Mouse (Mus musculus): ENCODE data around the gene Gm49318.
A peak's percentile ranks its signal among the peaks of the same experiment; 100 is the strongest.

The Gm49318 gene

DNA sequence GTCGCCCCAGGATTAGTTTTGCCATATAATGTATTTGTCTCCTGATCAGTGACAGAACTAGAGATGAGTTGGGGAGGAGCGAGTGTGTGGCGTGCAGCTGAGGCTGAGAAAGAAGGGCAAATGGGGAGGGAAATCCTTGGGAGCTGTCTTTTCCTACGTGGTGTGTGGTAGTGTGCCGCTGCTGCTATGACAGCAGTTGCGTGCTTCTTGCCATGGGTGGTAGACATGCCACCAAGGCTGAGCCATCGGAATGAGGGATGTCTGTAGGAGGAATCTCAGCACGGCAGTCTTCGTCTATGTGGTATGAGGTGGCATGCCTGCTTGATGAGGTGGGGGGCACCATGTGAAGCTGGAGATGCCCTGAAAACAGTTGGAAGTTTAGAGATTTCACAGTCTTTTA is 40.7 kb downstream of the Gm49318 start:
- DNase-seq (ENCODE audit: low spot score in 2 of 2): no peak

DNA sequence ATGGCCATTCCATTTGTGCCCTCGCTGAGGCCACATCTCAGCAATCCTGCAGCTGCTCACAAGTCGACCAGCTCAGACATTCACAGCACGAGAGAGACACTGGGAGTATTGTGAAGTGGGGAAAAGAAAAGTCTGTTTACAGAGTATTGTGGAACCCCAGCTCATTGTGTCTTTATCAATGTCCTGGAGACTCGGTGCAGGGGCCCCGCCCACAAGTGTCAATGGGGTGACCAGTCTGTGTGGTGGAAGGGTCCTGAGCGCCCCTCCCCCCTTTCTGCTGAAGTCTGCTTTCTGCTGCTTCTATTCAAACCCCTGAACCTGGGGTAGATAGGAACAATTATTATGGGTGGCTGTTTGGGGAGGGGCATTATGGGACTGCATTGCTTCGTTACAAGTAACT is 42.6 kb downstream of the Gm49318 start:
- DNase-seq (ENCODE audit: low spot score in 2 of 2): no peak

DNA sequence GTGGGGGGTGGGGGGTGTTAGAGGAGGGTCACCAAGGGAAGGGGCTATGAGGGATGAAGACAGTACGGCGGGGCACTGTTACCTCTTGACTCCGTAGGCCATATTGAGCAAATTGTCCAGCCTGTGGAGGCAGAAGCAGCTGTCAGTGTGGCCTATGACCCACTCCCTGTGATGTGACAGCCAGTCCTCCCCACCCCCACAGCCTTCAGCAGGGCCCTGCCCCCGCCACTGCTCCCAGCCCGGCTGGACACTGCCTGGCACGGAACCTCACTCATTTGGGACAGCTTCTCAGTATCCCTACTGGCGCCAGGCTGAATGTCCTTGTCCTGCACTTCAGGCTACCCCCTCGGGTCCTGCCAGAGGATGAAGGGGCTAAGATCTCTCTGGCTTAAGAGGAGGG is 46.5 kb downstream of the Gm49318 start:
- no peak for DNase-seq (ENCODE audit: low spot score in 2 of 2)

DNA sequence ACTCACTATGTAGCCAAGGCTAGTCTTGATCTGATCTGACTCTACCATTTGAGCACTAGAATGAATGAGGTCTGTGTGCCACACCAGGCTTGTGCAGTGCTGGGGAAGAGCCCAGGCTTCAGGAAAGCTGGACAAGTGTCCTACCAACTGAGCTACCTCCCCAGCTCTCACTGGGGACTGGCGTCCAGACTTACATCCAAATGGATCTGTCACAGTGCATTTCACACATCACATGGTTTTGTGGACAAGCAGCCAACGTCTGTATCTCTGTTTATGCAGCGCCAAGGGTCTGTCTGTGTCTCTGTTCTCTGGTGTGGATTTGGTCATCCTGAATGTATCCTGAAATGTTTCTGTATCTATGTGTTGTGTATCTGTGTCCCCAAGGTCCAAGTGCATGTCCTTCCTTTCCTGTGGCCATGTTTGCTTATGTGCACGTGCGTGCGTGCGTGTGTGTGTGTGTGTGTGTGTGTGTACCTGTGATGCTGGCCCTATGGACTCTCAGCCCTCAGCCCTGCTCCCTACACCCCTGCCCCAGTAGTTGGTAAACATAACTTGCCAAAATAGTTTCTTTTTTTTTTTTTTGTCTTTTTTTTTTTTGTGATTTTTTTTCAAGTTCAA is 53.7 kb downstream of the Gm49318 start:
- DNase-seq (ENCODE audit: low spot score in 2 of 2): no peak

DNA sequence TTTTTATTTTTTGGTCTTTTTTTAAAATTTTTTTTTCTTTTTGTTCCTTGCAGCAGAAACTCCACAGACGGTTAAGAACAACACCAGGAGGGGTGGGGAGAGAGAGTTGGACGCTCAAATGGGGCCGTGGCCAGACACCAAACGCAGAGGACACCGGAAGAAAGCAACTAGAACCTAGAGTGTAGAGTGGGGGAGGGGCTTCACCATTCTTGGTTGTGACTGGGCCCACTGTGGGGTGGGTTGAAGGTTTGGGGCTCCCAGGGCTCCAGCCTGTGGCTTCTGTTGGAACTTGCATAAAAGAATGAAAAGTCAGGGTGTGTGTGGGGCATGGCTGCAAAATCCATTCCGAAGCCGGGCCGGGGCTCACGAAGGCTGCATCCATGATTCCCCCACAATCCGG is 54.8 kb downstream of the Gm49318 start:
- DNase-seq (ENCODE audit: low spot score in 2 of 2): peak in 1 of 2 experiments; percentile 29

DNA sequence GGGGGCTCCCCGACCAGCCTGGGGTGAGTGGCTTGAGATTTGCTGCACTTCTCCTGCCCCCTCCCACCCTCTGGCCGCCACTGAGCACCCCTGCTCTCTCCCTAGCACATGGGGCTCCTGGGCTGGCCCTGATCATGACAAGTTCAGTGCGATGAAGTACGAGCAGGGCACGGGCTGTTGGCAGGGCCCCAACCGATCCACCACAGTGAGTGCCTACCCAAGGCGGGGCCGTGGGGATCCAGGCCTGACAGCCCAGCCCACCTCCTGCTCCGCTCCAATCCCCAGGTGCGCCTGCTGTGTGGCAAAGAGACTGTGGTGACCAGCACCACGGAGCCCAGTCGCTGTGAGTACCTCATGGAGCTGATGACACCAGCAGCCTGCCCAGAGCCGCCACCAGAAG is 58.3 kb downstream of the Gm49318 start:
- DNase-seq (ENCODE audit: low spot score in 2 of 2): no peak

DNA sequence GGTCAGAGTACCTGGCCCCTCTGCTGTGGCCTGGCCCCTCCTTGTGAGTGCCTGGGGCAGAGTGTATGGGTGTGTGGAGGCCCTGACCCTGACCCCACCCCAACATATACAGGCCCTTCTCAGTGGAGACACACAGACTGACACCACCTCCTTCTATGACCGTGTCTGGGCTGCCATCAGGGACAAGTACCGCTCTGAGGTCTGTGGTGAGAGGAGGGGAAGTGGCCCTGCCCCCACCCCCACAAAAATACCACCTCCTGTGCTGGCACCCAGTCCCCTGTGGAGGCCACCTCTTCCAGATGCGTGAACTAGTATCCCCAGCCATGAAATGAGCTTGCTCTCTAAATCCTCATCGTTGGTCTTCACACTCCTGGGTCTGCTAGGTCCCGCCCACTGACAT is 60.0 kb downstream of the Gm49318 start:
- no peak for DNase-seq (ENCODE audit: low spot score in 2 of 2)

DNA sequence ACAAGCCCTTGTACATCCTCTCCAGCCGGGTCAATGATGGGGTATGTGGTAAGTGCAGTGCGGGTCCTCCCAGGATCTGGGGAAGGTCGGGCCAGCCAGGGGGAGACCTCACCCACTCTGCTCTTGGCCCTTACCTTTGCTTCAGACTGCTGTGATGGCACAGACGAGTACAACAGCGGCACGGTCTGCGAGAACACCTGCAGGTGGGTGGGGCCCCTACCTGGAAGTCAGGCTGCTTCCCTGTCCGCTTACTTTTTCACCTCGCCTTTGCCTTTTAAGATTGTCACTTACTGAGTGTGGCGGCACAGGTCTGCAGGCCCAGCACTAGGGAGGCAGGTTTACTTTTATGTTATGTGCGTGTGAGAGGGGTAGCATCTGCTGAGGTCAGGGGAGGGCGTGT is 66.5 kb downstream of the Gm49318 start:
- DNase-seq (ENCODE audit: low spot score in 2 of 2): no peak

DNA sequence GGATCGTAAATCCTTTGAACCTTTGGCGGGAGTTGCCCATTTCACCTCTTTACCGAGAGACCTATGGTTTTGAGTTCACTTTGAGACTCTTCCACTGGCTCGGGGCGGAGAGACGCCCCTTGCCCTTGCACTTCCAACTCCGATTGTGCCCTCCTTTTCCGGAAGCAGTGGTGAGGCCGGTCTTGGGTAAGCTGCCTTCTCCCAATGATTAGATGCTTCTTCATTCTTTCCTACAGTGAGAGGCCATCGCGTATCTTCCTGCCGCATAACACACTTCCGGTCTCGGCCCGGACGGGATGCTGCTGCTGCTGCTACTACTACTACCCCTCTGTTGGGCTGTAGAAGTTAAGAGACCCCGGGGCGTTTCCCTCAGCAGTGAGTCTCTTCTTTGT is 67.9 kb downstream of the Gm49318 start:
- peak in 1 of 2 experiments; percentile 47 for DNase-seq (ENCODE audit: low spot score in 2 of 2)

DNA sequence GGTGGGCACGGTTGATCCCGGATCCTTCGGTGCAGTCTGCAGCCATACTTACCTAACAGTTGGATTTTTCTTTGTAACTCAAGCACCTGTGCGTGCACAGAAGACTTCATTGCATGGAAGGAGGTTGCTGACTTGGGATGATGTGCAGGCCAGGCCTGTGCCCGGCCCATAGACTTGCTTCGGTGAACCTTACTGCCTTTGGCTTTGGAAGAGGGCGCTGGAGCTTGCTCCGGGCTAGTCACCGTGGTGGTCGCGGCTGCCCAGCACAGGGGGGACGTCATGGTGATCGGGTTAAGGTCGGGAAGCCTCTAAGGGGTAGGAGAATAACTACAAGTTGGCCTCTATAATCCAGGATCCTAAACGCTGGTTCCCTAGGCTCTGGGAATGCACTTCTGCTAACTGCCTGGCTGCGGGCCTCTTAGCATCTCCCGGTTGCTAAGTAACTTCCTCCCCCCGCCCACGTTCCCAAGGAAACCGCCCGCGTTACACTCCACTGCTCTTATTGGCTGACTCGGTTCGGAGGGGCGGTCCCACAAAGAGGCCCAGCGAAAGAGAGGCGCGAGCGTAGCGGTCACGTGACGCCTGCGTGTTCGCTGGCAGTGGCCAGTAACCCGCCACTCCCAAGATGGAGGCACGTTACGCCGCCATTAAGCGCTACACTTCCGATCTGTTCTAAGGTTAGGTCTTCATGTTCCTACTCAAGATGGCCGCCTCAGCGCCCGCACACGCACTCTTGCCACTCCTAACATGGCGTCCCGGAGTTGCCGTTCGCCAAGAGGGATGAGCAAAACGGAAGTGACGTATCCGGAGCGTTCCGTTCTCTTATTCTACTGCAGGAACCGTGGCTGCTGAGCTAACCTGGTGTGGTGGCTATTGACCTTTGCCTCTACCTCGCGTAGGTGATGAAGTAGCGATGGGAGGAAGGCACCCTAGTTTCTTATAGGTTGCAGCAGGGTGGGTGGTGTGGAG is 68.6 kb downstream of the Gm49318 start, which contains the start of the genes Ccdc151 and Prkcsh:
Gene Ccdc151 (minus strand): TSS at position 441 of the 969 bp plus-strand sequence.
Gene Prkcsh (plus strand): TSS at position 613 of the 969 bp plus-strand sequence.
- DNase-seq (ENCODE audit: low spot score in 2 of 2): peak; percentile 98 to 99

DNA sequence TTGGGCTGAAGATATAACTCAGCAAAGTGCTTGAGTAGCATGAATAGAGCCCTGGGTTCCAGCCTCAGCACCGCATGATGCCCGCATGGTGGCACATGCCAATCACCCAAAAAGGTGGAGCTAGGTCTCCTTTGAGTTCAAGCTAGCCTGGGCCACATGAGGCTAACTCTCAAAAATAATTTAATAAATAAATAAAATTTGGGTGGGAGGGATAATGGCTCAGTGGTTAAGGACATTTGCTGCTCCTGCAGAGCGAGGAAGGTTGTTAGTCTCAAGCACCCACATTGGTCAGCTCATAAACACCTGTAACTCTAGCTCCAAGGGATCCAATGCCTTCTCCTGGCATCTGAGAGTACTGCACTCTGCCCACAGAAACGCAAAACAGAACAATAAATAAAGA is 69.4 kb downstream of the Gm49318 start:
- no peak for DNase-seq (ENCODE audit: low spot score in 2 of 2)

DNA sequence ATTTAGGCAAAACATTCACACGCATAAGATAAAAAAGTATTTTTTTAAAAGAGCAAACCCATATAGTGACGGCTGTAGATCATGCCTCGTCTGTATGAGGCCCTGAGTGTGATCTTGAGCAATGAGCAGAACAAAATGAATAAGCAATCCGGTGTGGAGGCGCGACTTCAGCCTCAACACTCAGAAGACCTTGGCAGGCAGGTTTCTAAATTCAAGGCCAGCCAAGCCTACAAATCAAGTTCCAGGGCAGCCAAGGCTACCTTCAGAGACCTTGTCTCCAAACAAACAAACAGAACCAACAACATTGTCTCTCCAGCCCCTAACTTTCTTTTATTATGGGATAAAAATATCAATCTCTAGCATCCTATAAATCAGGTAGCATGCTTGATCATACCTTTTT is 70.8 kb downstream of the Gm49318 start:
- DNase-seq (ENCODE audit: low spot score in 2 of 2): no peak

DNA sequence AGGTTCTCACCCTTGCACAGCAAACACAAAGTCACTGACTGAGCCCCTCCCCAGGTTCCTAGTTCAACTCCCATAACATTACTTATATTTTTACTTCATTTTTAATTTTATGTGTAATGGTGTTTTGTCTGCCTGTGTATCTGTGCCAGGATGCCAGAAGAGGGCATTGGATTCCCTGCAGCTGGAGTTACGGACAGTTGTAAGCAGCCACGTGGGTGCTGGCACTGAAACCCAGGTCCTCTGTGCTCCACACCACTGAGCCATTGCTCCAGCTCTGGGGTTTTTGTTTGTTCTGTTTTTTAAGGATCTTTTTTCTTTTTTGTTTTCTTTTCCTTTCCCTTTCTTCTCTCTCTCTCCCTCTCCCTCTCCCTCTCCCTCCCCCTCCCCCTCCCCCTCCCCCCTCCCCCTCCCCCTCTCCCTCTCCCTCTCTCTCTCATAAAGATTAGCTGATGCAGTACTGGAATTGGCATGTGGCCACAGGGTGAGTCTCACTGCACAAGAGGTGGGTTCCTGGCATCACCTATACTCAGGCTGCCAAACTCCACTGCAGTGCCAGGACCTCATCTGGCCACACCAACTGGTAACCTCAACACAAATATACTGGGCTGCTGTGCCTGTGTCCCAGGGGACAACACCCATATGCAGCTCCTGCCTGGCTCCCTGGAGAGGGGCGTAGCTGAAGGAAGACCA is 74.7 kb downstream of the Gm49318 start:
- DNase-seq (ENCODE audit: low spot score in 2 of 2): no peak

DNA sequence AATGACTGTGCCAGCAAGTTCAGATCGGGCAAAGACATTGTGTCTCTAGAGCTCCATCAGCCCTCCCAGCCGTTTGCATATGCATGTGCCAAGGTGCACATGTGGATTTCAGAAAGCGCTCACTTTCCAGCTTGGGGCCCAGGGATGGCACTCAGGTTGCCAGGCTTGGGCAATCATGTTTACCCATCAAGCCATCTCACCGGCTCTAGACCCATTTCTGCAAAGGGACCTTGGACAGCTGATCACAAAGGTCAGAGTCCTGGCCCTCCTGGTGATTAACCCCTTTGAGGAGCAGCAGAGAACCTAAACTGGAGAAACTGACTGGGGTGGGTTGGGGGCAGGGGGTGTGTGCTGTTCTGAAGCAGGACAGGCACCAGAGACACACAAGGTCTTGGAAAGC is 78.8 kb downstream of the Gm49318 start:
- DNase-seq (ENCODE audit: low spot score in 2 of 2): no peak

DNA sequence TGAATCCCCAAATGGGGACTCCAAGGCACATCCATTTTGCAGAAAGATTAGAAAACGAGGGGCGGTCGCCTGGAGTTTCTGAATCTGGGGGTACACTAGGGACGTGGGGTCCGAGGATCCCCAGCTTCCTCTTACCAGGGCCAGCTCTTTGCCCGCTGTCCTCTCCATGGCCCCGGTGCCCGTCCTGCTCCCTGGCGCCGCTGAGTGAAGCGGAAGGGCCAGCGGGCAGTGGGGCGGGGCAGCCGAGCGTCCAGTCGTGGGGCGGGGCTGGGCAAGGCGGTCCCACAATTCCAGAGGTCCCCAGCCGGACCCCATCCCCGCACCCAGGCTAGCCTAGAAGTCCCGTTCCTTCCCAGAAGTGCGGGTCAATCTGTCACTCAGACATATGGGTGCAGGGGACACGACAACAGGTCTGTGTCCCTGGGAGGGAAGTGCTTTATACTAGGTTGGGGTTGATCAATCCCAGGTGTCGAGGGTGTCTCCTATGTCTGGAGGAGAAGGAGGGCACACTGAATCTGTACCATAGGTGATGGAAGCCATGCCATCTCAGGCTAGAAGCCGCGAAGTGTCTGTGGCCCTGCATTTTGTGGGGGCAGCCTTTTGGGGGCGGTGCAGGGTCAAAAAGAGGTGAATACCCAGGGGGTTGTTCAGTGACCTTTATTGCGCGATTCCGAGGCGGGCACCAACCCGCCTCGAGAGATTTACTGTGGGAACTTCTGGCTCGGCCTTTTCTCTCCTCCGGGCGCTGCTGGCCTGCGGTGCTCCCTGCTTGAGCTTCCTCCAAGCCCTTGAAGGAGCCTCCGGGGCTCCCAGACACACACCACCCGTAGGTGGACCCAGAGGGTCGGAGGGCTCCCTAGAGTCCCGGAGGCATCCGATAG is 81.6 kb downstream of the Gm49318 start, which contains the start of gene Rgl3:
Gene Rgl3 (minus strand): TSS at position 217 of the 881 bp plus-strand sequence.
- no peak for DNase-seq (ENCODE audit: low spot score in 2 of 2)

DNA sequence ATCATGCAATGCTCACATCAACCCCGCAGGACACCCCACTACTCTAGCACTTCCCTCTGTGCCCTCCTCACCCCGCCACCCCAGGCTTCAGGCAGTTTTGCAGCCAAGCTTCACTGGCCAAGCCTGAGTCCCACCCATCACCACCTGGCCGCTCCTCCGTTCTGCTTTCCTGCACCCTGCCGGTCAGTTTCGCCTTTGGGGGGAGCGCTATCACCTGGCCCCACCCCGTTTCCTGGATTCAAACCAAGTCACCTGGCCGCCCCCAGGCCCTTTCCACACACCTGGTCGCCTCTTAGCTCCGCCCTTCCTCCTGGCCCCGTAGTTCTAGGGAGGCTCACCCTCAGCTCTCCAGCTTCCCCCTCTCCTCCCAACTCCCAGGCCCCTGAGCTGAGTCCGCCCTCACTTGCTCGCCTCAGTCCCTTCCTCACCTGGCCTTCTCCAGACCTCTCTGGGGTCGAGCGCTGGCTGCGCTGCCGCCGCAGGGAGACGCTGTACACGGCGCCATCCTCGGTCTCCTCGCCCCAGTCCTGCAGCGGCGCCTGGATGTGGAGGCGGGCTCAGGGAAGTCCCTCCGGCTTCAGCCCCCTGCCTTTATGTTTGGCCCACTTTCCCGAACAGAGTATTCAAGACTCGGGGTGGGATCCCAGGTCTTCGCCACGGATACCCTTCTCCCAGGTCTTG is 82.5 kb downstream of the Gm49318 start:
- no peak for DNase-seq (ENCODE audit: low spot score in 2 of 2)

DNA sequence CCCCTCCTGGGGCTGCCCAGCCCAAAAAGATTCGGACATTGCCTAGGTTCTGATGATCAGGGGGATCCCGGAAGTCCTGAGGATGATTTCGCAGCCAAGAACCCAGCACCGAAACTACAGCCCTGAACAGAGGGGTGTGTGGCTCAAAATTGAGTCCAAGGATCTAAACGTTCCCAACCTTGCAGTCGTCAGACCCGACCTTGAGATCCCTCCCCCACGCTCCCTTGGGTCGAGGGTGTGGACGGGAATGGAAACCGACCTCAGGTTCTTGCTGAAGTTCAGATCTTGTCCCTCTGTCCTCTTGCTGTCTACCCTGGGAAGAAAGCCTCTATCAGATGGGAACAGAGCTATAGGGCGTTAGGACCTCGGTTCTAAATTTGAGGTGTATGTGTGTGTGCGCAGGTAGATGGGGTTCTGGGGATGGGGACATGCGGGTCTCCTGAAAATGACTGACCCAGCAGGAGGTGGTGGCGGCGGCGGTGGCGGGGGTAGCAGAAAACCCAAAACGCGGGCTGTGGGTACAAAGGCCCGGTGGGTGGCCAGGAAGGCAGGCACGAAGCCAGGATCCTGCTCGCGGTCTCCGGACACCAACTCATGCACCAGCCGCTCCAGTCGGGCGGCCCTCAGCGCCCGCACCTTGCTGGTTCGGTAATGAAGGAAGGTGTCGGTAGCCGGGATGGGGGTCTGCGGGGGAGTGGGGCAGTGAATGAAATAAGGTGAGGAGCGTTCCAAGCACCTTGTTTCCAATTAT is 83.3 kb downstream of the Gm49318 start:
- no peak for DNase-seq (ENCODE audit: low spot score in 2 of 2)

All from thymus, postnatal 10 days (tissue).